Mouse (Mus musculus) limb, embryonic 15.5 days (tissue): ENCODE data around the gene Rps6kc1. TPM values are rescaled to one million over a fixed set of nuclear protein-coding genes. Genes with fewer than 3 reads are reported as not detected.

Experiments
- ATAC-seq: fragments of 200-750 bp; cut with Nextera tagmentation; 2 replicates; pipeline ENCODE4 v1.8.0; 2017; ENCODE audit warnings: low read depth, moderate TSS enrichment; ENCODE audit not compliant: insufficient number of reproducible peaks, low FRiP score, low TSS enrichment
- H3K27ac ChIP-seq: fragments of 300-500 bp; sonication (generic); 2 replicates; pipeline ENCODE4 v1.5.1; 2015; ENCODE audit warnings: moderate library complexity, mild to moderate bottlenecking, inconsistent platforms
- H3K27me3 ChIP-seq: fragments of 300-500 bp; sonication (generic); 2 replicates; pipeline ENCODE4 v1.6.1; 2015; ENCODE audit warnings: inconsistent platforms
- H3K36me3 ChIP-seq: fragments of 300-500 bp; sonication (generic); 2 replicates; pipeline ENCODE4 v1.6.1; 2015; ENCODE audit warnings: inconsistent platforms
- H3K4me1 ChIP-seq: fragments of 300-500 bp; sonication (generic); 2 replicates; pipeline ENCODE4 v1.6.1; 2015; ENCODE audit warnings: inconsistent platforms
- H3K4me2 ChIP-seq: fragments of 300-500 bp; sonication (generic); 2 replicates; pipeline ENCODE4 v1.6.1; 2015; ENCODE audit warnings: mild to moderate bottlenecking, inconsistent platforms
- H3K4me3 ChIP-seq: fragments of 300-500 bp; sonication (generic); 2 replicates; pipeline ENCODE4 v1.5.1; 2015; ENCODE audit warnings: mild to moderate bottlenecking, inconsistent platforms
- H3K9ac ChIP-seq: fragments of 300-500 bp; sonication (generic); 2 replicates; pipeline ENCODE4 v1.6.1; 2015; ENCODE audit warnings: inconsistent platforms
- H3K9me3 ChIP-seq: fragments of 300-500 bp; sonication (generic); 2 replicates; pipeline ENCODE4 v1.6.1; 2016; ENCODE audit warnings: inconsistent platforms
- WGBS: fragments of 180-500 bp; shearing (Covaris S2); methylation state at CpG from one replicate; pipeline ENCODE4 v1.1.7; 2015; 5-methylcytosine and 5-hydroxymethylcytosine counted together
- polyA plus RNA-seq: library from polyadenylated mRNA; unstranded; fragments of >200 nt; fragmentation: Nextera tagmentation; extraction: Ambion mirVana; gene quantifications from 2 replicates; pipeline ENCODE4 v1.2.1, GENCODE M21; 2015

Gene Rps6kc1
- polyA plus RNA-seq, 1 experiment from 2014 or later: 16.1 TPM

DNA sequence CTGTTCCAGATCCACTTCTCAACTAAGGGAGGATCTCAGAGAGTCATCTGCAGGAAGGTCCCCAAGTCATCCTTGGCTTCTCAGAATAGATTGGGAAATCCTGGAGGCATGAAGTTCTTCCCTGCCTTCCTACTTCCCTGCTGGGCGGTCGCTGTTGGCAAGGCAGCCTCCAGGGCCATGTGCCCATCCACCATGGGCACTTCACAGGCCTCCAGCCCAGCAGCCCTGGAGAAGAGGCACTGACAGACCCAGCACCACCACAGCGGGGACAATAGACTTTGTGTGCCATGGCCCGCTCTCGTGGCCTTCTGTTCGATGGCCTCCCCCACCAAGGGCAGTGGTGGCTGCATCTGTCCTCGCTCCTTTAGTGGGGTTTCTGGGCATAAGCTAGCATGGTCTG is 228.5 kb downstream of the Rps6kc1 start:
- no peak overlapping the region for H3K9ac ChIP-seq
- no peak for ATAC-seq
- H3K4me2 ChIP-seq: no peak overlapping the region
- H3K27ac ChIP-seq: no peak overlapping the region
- no peaks in the 10 kb centered on the region for H3K27me3 ChIP-seq
- WGBS: 93% methylated on average over 7 of the region's 7 CpGs
- H3K36me3 ChIP-seq: no peaks in the 10 kb centered on the region
- H3K9me3 ChIP-seq: no peaks in the 10 kb centered on the region
- H3K4me1 ChIP-seq: peaks cover 10% of the 10 kb centered on the region; the same call in 1 of the 2 replicates
- H3K4me3 ChIP-seq: no peak overlapping the region

DNA sequence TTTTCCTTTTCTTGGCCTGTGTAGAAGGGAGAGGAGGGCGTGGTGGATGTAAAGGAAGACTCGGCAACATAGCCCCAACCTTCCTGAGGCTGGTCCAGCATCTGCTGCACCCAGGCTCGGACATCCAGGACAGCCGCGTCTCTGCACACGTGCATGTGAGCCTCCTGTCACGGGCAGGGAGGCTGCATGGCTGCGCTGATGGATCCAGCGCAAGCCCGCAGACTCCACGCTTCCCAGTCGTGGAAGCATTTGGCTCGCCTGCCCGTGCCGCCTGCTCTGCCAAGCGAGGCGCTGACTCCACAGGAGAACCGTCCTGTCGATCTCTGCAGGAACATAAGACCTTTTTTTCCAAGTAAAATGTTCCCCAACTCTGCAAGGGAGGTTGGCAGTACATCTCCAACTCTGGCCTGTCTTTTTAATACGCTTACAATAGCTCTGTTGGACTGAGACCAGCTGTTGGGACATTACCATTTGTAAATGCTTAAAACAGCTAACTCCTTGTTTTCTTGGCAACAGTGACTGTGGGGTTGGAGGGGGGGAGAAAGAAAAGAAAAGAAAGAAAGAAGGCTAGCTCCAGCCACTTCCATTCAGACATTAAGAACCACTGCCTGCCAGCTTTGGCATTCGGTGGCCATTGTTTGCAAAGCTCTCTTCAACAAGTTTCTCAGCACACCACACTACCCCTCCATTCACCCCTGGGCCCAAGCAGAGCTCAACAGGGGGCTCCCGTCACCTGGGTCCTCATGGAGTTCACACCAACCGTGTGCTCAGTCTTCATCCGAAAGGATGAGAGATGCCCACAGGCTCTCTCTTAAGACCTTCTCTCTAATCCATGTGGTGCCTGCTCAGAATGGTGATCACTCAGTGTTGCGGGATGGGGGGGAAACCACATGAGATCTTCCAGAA is 229.3 kb downstream of the Rps6kc1 start:
- Histone ChIP-seq H3K27ac (peak overlapping the region; percentile 54; the same call in 1 of the 2 replicates), H3K4me2 (peak overlapping the region; percentile 27), H3K36me3 (no peaks in the 10 kb centered on the region), H3K9ac (no peak overlapping the region), H3K4me3 (no peak overlapping the region), H3K27me3 (no peaks in the 10 kb centered on the region), H3K9me3 (no peaks in the 10 kb centered on the region), H3K4me1 (peaks cover 10% of the 10 kb centered on the region; the same call in 1 of the 2 replicates)
- ATAC-seq: peak; percentile 40; the same call in 1 of the 2 replicates
- WGBS: 48% methylated on average over 25 of the region's 25 CpGs

DNA sequence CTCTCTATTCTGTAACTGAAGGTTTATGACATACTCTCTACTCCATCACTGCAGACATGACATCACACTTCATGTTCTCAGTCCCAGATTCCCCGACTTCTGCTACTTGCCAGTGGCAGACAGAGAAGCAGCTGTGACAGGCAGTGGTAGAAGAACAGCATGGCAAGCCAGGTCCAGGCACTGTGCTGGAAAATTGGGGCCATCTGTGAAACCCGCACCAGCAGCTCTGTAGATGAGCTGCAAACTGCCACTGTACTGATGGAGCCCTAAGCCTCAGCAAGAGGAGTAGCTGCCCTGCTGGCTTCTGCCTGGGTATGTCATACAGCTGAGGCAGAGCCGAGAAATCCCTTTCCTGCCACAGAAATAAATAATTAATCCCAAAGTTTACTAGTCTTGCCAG is 236.1 kb downstream of the Rps6kc1 start:
- Histone ChIP-seq H3K4me2 (no peak overlapping the region), H3K27me3 (no peaks in the 10 kb centered on the region), H3K9ac (no peak overlapping the region), H3K36me3 (no peaks in the 10 kb centered on the region), H3K4me3 (no peak overlapping the region), H3K4me1 (no peaks in the 10 kb centered on the region), H3K9me3 (no peaks in the 10 kb centered on the region), H3K27ac (no peak overlapping the region)
- ATAC-seq: no peak
- 79% methylated on average over 3 of the region's 3 CpGs for WGBS

DNA sequence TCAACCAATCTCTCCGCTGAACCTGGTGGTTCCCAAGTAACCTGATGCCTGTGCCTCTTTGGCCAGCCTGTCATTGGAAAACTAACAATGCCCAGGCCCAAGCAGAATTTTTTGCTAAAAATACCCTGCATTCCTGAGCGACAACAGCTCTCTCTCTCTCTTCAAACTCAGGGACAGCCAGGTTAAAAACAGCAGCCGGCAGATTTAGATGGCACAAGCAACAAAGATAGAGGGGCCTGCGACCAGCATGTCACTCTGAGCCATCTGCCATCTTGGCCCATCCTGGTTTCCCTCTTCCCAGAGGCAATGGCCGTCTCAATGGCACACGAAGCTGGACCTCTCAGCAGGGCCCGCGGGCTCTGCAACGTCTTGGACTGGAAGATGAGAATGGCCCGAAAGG is 242.5 kb downstream of the Rps6kc1 start:
- Histone ChIP-seq H3K27ac (no peak overlapping the region), H3K9me3 (no peaks in the 10 kb centered on the region), H3K4me3 (no peak overlapping the region), H3K9ac (no peak overlapping the region), H3K36me3 (no peaks in the 10 kb centered on the region), H3K4me1 (no peaks in the 10 kb centered on the region), H3K27me3 (no peaks in the 10 kb centered on the region), H3K4me2 (no peak overlapping the region)
- WGBS: 63% methylated on average over 10 of the region's 10 CpGs
- ATAC-seq: no peak

DNA sequence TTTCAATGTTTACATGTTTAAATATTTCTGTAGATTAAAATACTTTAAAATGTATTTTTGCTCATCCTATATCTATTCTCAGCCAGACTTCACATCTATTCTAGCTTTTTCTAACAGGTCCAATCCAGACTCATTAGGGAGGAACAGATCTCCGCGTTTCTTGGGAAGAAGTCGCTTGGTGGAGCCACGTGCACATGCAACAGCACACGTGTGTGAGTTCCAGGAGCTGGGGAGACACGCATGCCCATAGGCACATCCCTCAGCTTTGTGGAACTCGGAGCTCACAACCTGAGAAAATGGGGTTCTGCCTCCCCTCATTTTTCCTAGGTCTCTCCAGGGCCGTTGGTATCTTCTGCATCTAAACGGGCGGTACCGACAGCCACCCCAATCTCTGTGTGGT is 243.7 kb downstream of the Rps6kc1 start:
- no peaks in the 10 kb centered on the region for H3K4me1 ChIP-seq
- H3K4me3 ChIP-seq: no peak overlapping the region
- no peak overlapping the region for H3K9ac ChIP-seq
- no peak for ATAC-seq
- H3K27me3 ChIP-seq: no peaks in the 10 kb centered on the region
- H3K4me2 ChIP-seq: no peak overlapping the region
- 97% methylated on average over 11 of the region's 11 CpGs for WGBS
- no peaks in the 10 kb centered on the region for H3K9me3 ChIP-seq
- no peak overlapping the region for H3K27ac ChIP-seq
- no peaks in the 10 kb centered on the region for H3K36me3 ChIP-seq

DNA sequence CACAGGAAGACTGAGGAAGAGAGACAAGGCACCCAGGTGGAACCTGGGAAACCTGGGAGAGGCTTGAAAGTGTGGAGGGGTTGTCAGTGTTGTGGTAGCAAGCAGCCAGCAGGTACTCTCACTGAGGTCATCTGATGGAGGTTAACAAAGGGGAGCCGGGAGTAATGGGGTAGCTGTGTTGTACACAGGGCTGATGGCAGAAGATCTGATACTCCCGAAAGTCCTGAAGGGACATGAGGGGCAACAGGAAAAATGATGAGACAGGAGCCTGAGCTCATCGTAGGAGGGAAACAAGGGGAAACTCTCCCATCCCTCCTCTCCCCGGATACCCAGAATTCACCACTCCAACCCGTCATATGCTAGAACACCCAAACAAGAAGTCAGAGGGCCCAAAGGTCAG is 244.2 kb downstream of the Rps6kc1 start:
- no peak overlapping the region for H3K9ac ChIP-seq
- H3K27me3 ChIP-seq: no peaks in the 10 kb centered on the region
- H3K36me3 ChIP-seq: no peaks in the 10 kb centered on the region
- H3K4me3 ChIP-seq: no peak overlapping the region
- no peak overlapping the region for H3K27ac ChIP-seq
- no peaks in the 10 kb centered on the region for H3K9me3 ChIP-seq
- ATAC-seq: no peak
- no peaks in the 10 kb centered on the region for H3K4me1 ChIP-seq
- WGBS: 80% methylated on average over 5 of the region's 5 CpGs
- no peak overlapping the region for H3K4me2 ChIP-seq

DNA sequence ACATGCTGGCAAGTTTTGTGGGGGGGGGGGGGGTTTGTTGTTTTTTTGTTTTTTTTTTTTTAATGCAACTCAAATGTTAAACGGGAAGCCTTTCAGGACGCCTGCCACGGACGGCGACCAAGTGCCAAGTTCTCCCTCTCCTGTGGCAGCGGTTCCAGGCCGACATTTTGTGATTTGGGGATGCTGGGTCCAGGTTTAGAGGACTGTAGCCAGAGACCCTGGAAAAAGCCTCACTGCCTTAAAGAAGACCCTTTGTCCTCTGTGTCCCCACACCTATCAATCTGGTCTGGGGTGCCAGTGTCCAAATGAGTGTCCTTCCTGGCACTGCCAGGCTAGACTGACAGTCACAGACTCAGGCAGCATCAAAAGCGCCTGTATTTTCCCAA is 246.1 kb downstream of the Rps6kc1 start:
- ATAC-seq: no peak
- 89% methylated on average over 8 of the region's 8 CpGs for WGBS
- no peak overlapping the region for H3K4me3 ChIP-seq
- H3K4me2 ChIP-seq: no peak overlapping the region
- no peaks in the 10 kb centered on the region for H3K4me1 ChIP-seq
- H3K36me3 ChIP-seq: no peaks in the 10 kb centered on the region
- H3K9ac ChIP-seq: no peak overlapping the region
- no peaks in the 10 kb centered on the region for H3K27me3 ChIP-seq
- no peak overlapping the region for H3K27ac ChIP-seq
- H3K9me3 ChIP-seq: no peaks in the 10 kb centered on the region

DNA sequence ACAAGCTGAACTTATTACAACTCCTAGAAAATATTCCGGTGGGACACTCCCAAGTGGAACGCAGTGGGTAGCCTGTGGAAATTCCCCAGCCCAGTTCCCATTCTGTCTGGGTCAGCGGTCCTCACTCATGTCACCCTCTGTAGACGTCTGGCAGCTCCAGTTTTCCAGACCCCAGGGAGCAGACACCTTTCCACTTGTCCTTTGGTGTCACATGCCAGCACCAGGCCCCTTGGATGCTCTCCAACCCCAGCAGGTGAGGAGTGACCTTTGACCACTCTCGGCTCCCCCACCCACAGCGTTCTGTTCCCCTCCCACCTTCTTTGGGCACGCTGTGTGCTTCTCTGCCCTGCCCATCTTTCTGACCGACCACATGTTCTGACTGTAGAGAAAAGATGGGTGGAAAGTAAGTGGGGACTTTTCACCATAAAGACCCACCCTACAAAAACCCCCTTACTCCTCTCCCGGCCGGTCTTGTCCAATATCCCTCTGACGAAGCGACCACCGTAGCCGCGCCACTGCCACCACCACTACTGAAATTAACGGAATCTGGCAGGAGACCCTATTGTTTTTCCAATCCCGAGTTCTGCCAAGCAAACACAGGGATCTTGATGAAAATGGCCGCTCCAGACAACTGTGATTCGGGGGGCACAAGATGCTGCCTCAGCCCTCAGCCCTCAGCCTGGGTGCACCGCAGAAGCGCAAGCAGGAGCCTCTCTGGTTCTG is 246.6 kb downstream of the Rps6kc1 start:
- Histone ChIP-seq H3K4me2 (no peak overlapping the region), H3K27me3 (no peaks in the 10 kb centered on the region), H3K4me1 (peaks cover under 1% of the 10 kb centered on the region; the same call in 1 of the 2 replicates), H3K27ac (no peak overlapping the region), H3K9me3 (no peaks in the 10 kb centered on the region), H3K4me3 (no peak overlapping the region), H3K36me3 (no peaks in the 10 kb centered on the region), H3K9ac (no peak overlapping the region)
- no peak for ATAC-seq
- 76% methylated on average over 21 of the region's 21 CpGs for WGBS

DNA sequence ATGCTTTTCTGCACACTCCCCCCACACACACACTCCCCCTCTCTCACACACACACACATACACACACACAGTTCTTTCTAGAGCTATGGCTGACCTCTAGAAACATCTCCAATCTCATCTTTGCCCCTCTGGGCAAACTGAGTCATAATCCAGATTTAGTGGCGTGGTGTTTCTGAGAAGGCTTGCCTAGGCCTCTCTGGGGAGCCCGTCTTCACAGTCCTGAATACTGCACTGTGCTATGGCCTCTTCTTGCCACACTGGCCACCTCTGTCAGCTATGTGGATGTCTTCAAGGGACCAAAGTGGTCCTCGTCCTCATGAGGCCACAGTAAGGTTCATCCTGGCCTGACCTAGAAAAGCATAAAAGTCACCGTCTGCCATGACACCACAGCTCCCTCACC is 247.6 kb downstream of the Rps6kc1 start:
- H3K27ac ChIP-seq: no peak overlapping the region
- WGBS: 85% methylated on average over 4 of the region's 4 CpGs
- H3K4me2 ChIP-seq: no peak overlapping the region
- H3K9me3 ChIP-seq: no peaks in the 10 kb centered on the region
- H3K4me1 ChIP-seq: peaks cover 4% of the 10 kb centered on the region; the same call in 1 of the 2 replicates
- H3K27me3 ChIP-seq: no peaks in the 10 kb centered on the region
- no peaks in the 10 kb centered on the region for H3K36me3 ChIP-seq
- no peak for ATAC-seq
- no peak overlapping the region for H3K9ac ChIP-seq
- no peak overlapping the region for H3K4me3 ChIP-seq

DNA sequence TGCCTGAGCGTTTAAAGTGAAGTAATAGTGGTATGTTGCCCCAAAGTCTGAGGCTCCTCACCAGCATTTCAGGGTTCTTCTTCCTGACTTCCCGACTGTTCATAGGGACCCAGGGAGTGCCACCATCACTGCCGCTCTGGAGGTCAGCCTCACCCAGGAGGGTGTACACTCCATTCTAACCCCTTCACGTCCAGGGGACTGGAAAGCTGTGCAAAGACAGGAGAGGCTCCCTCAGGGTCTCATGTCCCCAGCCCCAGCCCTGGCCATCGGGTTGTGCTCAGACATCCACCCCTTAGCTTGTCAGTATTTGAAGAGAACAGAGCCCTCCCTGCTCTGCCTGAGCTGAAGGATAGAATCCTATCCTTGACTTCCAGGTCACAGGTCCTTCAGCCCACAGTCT is 248.8 kb downstream of the Rps6kc1 start:
- 78% methylated on average over 5 of the region's 5 CpGs for WGBS
- no peak for ATAC-seq
- H3K9me3 ChIP-seq: no peaks in the 10 kb centered on the region
- no peak overlapping the region for H3K27ac ChIP-seq
- no peak overlapping the region for H3K4me2 ChIP-seq
- no peak overlapping the region for H3K4me3 ChIP-seq
- no peaks in the 10 kb centered on the region for H3K27me3 ChIP-seq
- peaks cover 4% of the 10 kb centered on the region; the same call in 1 of the 2 replicates for H3K4me1 ChIP-seq
- H3K36me3 ChIP-seq: no peaks in the 10 kb centered on the region
- no peak overlapping the region for H3K9ac ChIP-seq

DNA sequence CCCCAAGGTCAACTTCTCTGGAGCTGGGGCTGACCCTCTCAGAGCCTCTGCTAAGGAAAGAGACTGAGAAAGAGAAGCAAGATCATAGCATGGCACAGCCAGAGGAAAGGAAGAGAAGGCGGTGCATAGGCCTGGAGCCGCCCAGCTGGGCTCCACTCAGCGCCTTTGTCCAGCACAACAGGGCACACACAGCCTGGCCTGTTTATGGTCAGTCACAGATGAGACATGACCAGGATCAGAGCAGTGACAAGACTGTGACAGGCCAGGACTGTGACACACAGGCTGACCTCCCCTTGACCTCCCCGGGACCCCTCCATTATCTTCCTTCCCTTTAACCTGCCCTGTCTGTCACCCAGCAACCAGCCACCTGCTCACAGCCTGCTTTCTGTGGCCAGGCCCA is 249.8 kb downstream of the Rps6kc1 start:
- peaks cover 4% of the 10 kb centered on the region; the same call in 1 of the 2 replicates for H3K4me1 ChIP-seq
- H3K36me3 ChIP-seq: no peaks in the 10 kb centered on the region
- 76% methylated on average over 4 of the region's 4 CpGs for WGBS
- no peak overlapping the region for H3K4me2 ChIP-seq
- no peak overlapping the region for H3K27ac ChIP-seq
- no peaks in the 10 kb centered on the region for H3K9me3 ChIP-seq
- H3K27me3 ChIP-seq: no peaks in the 10 kb centered on the region
- no peak overlapping the region for H3K9ac ChIP-seq
- H3K4me3 ChIP-seq: no peak overlapping the region
- ATAC-seq: no peak

DNA sequence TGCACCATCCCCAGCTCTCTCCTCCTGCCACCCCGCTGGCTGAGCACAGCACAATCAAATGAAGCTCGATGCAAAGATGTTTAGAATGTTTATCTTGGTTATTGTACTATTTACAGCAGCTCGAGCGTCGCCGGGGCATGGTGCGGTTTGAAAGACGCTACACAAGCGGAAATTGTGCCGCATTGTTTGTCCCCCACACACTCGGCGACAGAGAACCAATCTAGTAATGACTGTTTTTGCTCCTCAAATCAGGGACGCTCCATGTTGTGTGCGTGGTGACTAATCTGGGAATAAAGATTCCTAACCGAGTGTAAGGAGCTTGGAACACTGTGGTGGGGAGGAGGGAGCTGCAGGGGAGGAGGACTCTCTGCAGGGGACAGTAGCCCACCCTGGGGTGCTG is 250.3 kb downstream of the Rps6kc1 start:
- Histone ChIP-seq H3K4me1 (peaks cover 4% of the 10 kb centered on the region; the same call in 1 of the 2 replicates), H3K36me3 (no peaks in the 10 kb centered on the region), H3K27me3 (no peaks in the 10 kb centered on the region), H3K4me2 (no peak overlapping the region), H3K9ac (no peak overlapping the region), H3K9me3 (no peaks in the 10 kb centered on the region), H3K27ac (no peak overlapping the region), H3K4me3 (no peak overlapping the region)
- 83% methylated on average over 15 of the region's 15 CpGs for WGBS
- ATAC-seq: no peak
